Mouse (Mus musculus) kidney, adult 8-10 months (tissue): Measurements from ENCODE around the gene Dnah17.

ENCODE experiments used
- DNase-seq, 2 experiments: peaks; one replicate each; pipeline ENCODE4 v3.0.0; 2022

Dnah17 gene

DNA sequence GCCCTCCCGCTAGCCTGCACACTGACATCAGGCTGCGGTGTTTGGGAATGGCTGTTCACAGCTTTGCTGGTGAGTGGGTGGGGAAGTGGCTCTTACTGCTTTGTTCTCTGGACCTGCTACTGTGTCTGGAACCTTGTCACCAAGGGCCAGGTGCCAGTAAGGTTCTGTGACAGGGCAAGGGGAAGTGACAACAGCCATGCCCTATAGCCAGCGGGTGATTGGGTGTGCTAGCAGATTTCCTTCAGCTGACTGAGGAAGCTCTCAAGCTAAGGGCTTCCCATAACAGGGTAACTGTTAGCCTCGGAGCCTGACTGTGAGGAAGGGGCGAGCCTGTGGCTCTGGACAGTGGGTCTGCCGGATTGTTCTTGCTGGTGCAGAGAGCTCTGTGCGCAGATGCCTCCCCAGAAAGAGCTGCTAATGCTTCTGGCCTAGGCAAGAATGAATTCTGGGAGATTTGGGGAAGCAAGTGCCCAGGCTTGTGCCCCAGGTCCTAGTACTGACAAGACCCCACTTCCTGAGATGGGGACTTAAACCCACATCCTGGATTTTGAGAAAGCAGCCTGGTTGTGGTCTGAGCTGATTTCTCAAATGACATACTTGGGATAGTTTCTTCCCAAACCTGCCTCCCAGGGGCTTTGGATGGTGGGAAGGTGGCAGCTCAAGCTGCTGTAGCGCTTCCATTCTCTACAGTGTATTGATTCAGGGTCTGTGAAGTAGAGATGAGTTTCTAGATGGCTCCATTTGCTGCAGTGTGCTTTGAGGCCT lies 114.9 kb downstream of the Dnah17 start:
- no peak for DNase-seq

DNA sequence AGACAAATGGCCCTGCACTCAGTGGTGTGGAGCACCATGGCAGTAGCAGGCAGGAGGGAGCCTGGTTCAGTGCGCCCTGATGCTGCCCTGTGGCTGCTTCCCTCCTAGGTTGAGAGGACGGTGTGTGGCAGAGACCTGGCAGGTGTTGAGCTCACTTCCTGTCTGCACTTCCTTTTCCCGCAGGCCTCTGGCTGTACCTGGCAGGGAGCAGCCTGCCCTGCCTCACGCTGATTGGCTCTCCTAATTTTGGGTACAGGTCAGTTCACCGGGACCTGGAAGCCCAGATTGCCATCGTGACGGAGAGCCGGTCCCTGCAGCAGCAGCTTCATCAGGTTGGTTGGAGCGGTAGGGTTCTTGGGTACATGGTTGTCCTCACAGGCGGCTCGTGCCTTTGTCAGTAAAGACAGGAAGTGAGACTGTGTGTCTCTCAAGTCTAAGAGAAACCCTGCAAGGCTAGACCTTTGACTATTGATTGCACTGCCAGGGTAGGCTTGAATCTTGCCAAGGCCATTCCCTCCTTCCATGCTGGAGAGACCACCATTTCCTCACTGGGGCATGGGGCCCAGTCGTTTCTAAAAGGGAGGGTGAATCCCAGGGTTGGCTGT lies 115.9 kb downstream of the Dnah17 start:
- no peak for DNase-seq

DNA sequence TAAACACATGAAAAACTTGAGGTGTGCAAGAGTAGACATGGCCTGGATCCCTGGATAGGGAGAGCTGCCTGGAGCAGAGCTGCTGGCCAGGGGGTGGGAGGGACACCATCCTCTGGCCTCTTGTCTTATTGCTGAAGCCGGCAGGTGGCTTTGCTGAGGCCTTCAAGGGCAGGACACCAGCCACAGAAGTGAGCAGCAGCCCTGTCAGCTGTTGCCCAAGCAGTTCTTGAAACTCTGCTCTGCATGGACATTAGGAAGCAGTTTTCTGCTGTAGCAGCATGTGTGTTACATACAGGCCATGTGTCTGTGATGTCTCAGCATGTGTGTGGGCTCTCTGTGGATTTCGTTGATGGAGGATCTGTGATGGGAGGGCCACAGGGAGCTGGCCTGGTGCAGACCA lies 117.1 kb downstream of the Dnah17 start:
- no peak for DNase-seq

DNA sequence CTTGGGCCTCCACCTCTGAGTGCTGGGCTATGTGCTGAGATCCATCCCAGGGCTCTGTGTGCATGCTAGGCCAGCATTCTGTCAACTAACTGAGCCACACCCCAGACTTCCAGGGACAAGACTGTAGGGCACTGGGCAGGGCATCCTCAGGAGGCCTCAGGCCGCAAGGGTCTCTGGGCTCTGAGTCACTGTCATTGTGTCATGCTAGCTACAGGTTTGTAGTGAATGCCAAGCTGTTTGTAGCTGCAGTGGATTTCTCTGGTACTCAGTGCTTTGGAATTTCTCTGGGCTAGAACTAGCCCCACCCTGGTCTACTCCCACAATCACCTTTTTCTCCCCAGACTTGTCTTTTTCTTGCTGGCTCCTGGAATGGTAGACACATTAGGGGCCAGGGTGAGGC lies 117.8 kb downstream of the Dnah17 start:
- no peak for DNase-seq

DNA sequence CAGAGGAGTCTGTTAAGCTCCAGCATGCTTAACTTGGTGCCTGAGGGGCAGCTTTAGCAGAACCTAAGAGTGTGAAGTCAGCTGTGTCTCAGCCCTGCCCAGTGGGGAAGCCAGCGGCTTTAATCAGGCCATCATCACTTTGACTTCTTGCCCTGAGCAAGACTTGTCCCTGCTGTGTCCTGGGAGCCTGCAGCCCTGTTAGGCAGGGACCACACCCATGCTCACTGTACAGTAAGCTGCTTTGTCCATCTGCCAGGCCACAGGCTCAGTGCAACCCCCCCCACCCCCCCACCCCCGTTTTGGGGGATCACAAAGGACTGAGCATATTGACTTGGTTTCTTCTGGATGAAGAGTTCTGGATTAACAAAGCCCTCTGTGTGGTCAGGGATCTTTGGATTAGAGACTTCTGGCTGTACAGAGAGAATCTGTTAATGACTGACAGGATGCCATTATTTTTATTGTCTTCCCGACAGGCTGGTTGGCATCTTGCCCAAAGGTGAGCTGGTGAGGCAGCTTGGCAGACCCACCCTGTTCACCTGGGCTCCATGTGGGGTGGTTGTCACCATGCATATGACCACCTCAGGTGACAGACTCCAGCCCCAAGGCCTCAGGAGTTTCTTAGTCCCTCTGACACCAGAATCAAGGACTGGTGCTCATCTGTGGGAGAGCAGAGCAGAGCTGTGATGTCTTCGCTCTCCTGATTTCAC lies 120.4 kb downstream of the Dnah17 start:
- no peak for DNase-seq

DNA sequence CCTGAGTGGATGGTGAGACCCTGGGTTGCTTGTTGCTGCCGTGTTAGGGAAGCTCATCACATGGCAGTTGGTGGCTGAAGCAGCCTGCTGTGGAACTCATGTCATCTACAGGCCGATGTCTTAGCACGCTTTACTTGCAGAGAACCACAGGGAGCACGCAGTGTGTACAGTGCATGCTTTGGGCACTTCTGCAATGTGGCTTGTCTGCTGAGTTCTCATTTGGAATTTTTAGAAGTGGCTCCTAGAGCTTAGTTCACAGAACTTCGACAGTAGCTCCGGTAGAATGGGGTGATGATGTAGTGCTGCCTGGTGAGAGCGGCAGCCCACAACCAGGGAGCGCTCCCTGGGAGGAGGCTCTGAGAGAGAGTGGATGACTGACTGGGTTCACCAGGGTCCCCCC lies 121.6 kb downstream of the Dnah17 start:
- DNase-seq: no peak

DNA sequence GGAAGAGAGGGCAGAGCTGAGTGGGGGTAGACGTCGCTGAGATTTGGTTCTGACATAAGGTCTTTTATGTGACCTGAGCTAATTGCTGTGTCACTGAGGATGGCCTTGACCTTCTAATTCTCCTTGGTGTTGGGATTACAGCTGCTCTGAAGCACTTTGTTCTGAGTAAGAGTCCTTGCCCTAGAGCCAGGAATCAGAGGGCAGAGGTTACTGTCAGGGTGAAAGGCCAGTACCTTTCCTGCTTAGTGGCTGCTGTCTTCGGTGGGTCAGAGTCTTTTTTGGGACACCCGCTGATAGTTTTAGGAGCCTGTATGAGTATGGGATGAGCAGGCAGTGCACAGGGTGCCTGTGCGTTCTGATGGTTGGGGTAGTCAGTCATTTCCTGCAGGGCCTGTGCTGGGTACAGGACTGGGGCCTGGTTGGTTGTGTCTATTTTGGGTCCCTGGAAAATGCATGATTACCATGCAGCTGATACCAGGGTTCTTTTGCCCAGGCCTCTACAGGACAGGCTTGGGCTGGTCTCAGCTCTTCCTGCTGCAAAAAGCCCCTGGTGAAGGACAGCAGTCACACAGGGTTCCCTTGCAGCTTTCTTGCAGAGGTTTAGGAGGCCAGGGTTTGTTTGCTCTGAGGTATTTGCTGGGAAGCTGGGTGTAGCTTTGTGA lies 122.2 kb downstream of the Dnah17 start:
- no peak for DNase-seq

DNA sequence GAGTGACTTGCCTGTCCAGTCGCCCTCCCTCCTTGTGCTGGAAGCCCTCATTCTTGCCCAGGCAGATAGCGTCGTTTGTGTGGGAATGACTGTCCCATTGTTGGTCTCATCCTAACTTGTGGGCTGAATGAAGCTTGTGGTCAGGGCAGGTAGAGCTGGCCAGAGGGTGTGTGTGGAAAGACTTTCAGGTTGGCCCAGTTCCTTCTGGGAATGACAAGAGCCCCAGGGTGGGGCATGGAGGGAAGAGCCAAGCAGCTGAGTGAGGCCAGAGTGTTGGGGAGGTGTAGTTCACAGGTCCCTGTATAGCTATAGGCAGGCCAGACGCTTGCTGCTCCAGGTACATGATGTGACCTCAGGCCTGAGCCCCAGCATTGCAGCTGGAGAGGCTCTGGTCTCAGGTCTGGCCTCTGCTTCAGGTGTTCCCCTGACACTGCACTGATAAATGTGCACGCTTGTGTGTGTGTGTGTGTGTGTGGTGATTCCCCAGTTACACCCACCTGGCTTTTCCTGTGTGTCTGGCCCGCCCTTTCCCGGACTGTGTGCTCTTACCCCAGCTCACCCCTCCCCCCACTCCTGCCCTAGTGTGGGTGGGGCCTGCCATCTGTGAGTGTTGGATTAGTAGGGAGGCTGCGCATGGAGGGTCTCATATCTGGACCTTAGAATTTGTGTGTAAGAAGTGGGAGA lies 122.8 kb downstream of the Dnah17 start:
- DNase-seq: no peak

DNA sequence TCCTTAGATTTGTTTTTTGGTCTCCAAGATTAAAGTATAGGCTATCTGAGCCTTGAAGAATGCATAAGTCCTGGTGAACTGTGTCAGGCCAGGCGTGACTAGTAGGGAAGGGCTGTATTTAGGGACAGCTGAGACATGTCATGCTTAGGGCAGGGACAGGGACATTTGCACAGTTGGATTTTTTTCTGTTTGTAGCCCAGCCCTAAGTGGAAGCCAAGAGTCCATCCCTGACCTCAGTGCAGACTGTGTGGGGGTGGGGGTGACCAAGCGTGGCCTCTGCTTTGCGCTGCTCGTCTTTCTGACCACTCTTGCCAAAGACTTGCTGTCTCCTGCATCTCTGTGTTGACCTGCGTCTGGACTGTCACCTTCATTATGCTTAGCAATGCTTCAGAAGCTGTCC lies 126.2 kb downstream of the Dnah17 start:
- DNase-seq: no peak

DNA sequence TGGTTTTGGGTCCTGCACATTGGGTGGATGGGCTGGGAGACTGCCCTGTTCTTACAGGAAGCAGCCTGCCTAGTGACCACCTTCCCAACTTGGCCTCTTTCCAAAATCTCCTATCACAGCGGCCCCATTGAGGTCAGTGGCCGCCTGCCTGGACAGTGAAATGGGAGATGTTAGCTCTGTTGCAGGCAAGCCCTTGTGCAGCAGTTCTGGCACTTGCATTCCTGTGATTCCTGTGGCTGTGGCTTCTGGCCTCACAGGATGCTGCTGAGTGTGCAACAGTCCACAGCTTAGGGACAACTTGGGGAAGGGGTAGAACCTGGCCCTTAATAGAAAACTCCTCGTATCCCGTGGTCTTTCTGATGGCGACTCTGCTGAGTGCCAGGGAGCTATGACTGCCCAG lies 126.7 kb downstream of the Dnah17 start:
- no peak for DNase-seq

DNA sequence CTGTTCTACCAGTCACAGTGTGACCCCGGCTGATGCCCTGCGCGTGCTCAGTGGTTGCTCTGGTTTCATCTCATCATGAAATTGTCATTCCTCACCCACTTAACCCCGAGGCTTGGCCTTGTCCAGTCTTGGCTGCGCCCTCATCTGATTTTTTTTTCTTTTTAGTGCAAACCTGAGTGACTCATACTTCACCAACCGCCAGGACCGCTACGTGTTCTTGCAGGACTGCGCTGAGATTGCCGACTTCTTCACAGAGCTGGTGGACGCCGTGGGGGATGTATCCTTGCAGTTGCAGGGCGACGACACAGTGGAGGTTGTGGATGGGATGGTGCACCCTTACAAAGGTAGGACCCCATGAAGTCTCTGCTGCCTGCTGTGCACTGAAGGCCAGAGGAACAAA lies 127.3 kb downstream of the Dnah17 start:
- no peak for DNase-seq

DNA sequence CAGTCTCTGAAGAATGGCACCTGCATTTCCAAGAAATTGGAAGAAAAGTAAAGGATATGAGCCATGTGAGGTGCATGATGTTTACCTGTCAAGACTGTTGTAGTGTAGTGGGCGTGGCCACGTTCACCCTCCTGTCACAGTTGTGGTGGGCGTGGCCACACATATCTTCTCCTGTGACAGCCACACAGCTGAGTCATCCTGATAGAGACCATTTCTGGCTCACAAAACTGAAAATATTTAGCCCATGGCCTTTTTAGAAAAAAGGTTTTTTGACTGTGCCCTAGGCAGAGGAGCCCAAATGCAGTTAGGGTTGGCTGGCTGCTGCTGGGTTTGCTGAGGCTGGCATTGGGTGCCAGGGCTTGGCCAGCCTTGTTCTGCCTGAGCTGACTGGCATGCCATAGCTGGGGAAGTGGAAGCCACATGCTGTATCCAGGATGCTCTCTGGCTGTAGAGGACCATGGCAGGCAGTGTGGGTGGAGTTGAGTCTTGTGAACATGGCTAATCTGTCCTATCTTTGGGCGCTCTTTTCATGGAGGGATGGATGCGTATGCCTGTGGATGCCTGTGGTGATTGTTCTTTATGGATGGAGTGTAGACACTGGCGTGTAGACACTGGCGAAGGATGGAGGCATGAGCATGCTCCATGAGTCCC lies 129.7 kb downstream of the Dnah17 start:
- no peak for DNase-seq

DNA sequence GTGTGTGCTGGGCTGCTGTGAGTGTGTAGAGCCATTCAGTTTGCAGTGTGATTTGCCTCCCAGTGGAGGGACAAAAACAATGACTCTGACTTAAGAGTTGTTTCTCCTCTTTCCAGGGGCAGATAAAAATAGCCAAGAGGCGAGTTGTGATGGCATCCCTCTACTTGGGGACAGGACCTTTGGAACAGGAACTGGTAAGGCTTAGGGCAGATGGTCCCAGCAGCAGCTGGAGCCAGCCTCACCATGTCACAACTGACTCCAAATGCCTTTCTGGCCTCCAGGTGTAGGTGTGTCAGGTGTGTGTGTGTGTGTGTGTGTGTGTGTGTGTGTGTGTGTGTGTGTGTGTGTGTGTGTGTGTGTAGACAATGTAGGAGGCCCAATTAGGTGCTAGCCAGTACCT lies 130.4 kb downstream of the Dnah17 start:
- DNase-seq: no peak

DNA sequence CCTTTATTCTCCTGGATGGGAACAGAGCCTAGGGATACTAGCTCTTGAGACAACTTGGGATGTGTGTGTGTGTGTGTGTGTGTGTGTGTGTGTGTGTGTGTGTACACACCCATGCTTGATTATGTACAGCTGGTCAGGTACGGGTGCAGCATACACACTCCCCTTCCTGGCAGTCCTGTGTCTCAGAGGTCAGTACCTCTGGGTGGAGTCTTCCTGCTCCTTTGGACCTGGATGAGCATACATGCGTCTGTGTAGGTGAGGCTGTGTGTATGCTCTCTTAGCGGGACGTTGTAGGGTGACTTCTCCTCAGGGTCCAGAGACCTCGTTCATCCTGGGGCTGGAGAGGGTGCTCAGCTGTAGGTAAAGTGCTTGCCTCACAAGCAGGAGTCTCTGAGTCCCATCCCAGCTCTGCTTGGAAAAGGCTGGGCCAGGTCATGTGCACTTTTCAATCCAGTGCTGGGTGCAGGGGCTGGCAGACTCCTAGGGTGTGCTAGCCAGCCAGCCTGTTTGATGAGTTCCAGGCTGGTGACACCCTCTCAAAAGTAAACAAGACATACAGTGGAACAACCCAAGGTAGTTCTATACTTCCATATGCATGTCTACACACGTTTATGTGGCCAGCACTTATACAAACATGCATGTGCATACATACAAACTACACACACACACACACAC lies 131.0 kb downstream of the Dnah17 start:
- DNase-seq: no peak

DNA sequence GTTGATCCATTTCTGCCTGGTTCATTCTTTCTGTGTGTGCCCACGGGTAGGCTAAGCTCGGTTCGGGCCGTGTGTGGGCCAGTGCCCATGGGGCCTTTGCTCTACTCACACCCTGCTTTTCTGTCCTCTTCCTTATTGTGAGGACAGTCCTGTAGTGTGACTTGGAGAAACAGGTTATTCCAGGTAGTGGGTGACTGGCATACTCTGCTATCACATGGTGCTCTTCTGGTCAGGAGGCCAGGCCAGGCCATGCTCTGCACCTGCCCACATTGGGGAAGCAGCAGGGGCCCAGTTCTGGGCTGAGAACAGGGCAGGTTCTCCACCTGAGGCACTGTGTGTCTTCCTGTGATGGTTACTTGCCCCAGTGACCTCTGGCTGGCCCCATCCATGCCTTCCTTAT lies 132.1 kb downstream of the Dnah17 start:
- DNase-seq: no peak

DNA sequence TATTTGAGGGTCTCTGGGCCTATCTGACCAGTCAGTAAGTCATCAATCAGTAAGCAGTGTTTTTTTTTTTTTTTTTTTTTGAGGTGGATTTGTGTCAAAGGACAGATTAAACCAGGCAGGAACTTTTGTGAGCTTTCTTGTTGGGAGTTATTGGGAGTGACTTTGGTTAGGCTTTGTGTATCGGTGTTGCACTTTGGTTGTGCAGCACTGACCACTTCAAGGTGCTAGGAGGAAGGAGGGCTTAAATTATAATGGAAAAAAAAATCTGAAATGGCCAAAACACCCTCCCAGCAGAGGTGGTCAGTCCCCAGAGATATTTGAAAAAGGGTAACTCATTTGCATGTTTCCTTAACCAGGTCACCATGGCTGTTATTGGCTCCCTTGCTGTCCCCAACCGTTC lies 133.3 kb downstream of the Dnah17 start:
- DNase-seq: no peak

DNA sequence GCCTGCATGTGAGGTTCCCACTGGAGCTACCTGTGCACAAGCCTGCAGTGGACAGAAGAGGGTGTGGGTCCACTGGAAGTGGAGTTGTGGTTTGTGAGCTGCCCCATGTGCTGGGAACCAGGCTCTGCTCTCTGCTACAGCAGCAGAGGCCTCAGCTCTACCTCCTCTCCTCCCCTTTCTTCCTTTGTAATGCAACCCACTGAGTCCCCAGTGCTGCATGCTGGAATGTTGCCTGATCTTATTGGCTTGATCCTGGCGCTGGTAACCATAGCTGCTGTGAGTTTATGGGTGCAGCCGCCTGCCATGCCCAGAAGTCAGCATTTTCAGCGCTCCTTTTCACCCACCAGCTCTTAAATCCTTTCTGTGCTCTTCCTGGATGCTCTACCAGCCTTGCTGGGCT lies 134.4 kb downstream of the Dnah17 start:
- no peak for DNase-seq

DNA sequence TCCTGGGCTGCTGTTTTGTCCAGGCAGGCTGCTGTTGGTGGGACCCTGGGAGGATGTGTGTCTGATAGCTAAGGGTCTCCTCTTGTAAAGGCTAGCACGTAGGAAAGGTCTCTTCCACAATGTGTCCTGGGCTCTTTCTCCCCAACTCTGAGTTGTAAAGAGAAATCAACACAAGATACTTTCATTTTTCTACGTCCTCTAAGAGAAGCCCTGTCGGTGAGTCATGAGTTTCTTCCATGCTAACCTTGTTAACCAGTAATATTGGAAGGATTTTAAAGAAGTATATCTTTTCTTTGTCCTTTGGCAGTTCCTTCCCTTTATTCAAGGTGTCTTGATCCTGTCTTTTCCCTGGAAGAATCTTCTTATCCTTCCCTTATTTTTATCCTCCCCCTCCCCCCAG lies 134.8 kb downstream of the Dnah17 start:
- DNase-seq: no peak

DNA sequence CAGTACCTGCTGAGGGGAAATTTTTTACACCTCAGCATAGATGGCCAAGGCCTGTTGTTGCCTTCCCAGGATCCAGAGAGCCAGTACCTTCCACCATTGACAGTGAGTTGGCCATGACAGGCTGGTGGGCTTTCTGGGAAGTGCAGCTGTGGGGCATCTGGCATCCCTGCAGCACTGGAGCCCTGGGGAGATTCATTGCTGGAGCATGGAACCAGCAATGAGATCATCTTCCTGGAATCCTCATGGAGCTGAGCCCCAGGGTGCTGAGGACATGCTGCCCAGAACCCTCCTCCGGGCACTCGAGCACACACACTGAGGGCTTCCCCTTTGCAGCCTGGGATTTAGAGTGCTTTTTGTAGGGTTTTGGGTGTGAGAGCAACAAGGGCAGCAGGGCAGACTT lies 135.2 kb downstream of the Dnah17 start:
- DNase-seq: no peak

DNA sequence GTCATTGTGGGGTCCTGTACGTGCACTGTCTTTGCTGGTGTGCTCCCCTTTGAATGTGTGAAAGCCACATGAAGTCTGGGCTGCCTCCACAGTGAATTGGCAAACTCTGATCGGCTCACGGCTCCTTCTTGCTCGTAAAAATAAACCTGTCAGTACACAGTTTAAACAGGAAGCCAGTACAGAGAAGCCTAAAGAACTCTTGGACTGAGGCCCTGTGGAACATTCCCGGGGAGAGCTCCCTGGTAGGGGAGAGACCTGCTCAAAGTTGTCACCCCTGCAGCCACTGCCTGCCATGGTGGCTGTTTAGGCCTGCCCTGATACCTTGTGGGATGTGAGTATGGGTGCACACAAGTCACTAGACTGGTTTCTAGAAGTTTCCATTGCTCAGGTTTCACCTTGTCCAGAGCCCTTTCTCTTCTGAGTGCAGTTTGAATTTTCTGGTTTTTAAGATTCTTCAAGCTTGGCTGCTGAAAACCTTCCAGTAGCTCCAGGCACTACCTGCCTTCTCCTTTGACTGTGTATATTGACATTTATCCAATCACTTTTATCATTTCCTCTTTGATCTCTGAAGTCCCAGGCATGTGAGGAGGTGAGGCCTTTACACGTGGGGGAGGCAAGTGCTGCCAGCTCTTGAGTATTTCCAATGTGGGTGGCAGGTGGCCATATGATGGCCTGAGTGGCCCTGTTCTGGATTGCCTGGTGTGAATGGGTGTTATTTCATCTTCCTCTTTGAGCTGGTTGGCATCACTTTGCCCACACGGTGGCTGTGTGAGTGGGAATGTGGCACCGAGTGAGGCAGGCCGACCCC lies 136.0 kb downstream of the Dnah17 start:
- peak; percentile 43 to 55 for DNase-seq
